Comparison of ENCODE assay signal across 23 mouse cellular contexts in genomic region chr3:103678811-103679210, GRCm38 (mm10). TPM values are rescaled to one million over a fixed set of nuclear protein-coding genes. Genes with fewer than 3 reads are reported as not detected.
"Had no signal": no experiment of that assay in that cellular context is flagged by ENCODE, and none has a peak within 500 bp of the region (broad histone marks: within the 10 kb centered on the region; RNA-seq: fewer than 3 reads in every experiment).

No protein-coding gene starts in this region.

- ATAC-seq: liver, postnatal 0 days; lung, postnatal 0 days; midbrain, embryonic 16.5 days had no signal

- H3K27me3 ChIP-seq: neural tube, embryonic 12.5 days; stomach, embryonic 15.5 days had no signal

- H3K4me2 ChIP-seq: liver, embryonic 11.5 days; liver, embryonic 13.5 days; liver, embryonic 15.5 days; lung, embryonic 15.5 days; neural tube, embryonic 12.5 days; stomach, embryonic 15.5 days had no signal

- H3K4me1 ChIP-seq: liver, embryonic 13.5 days; liver, embryonic 15.5 days; lung, embryonic 15.5 days; megakaryocyte, embryonic 14.5 days; stomach, embryonic 15.5 days had no signal

- H3K36me3 ChIP-seq: liver, embryonic 13.5 days; liver, embryonic 15.5 days; lung, embryonic 15.5 days; neural tube, embryonic 12.5 days; stomach, embryonic 15.5 days had no signal

- H3K9me3 ChIP-seq: liver, embryonic 13.5 days; liver, embryonic 15.5 days; lung, embryonic 15.5 days; neural tube, embryonic 12.5 days; stomach, embryonic 15.5 days had no signal

- H3K9ac ChIP-seq: liver, embryonic 13.5 days; liver, embryonic 15.5 days; liver, postnatal 0 days; lung, embryonic 15.5 days; neural tube, embryonic 12.5 days; stomach, embryonic 15.5 days had no signal

- H3K27ac ChIP-seq: liver, embryonic 13.5 days; liver, embryonic 15.5 days; lung, embryonic 15.5 days; macrophage; neural tube, embryonic 12.5 days; stomach, embryonic 15.5 days; stomach, postnatal 0 days had no signal

- DNase-seq: liver; liver, embryonic 13.5 days; liver, postnatal 0 days; lung, adult 2 months; lung, postnatal 14 days; lung, postnatal 36 days; right cerebral cortex, postnatal 14 days; thymus, adult 2 months; thymus, postnatal 25 days; thymus, postnatal 4 days had no signal

- H3K4me3 ChIP-seq: liver, embryonic 13.5 days; liver, embryonic 15.5 days; lung, embryonic 15.5 days; megakaryocyte, embryonic 14.5 days; neural tube, embryonic 12.5 days; stomach, embryonic 15.5 days had no signal

RNA-seq across cellular contexts. Expression of gene Atg4a-ps, which starts 32.9 kb away (rescaled TPM):
- polyA plus RNA-seq: lung, adult 2 months; neural tube, embryonic 12.5 days; neural tube, embryonic 14.5 days; spleen, adult 2 months; testis, adult 2 months; thymus, adult 2 months had no signal
